Mouse (Mus musculus) heart, embryonic 13.5 days (tissue): Measurements from ENCODE around the gene Ablim2. TPM values are rescaled to one million over a fixed set of nuclear protein-coding genes. Genes with fewer than 3 reads are reported as not detected.

Source experiments
- ATAC-seq: fragments of 200-750 bp; cut with Nextera tagmentation; 2 replicates; pipeline ENCODE4 v1.8.0; 2017; ENCODE audit warnings: moderate TSS enrichment; ENCODE audit not compliant: insufficient number of reproducible peaks, low FRiP score, low TSS enrichment; ENCODE audit errors: extremely low read depth
- H3K27ac ChIP-seq: fragments of 300-500 bp; sonication (generic); replicated peaks from 2 replicates; pipeline ENCODE4 v1.5.1; 2015; ENCODE audit warnings: moderate library complexity, mild to moderate bottlenecking, inconsistent platforms
- H3K27me3 ChIP-seq: fragments of 300-500 bp; sonication (generic); replicated peaks from 2 replicates; pipeline ENCODE4 v1.6.1; 2015; ENCODE audit warnings: mild to moderate bottlenecking, inconsistent platforms
- H3K36me3 ChIP-seq: fragments of 300-500 bp; sonication (generic); 2 replicates; pipeline ENCODE4 v1.6.1; 2015; ENCODE audit warnings: mild to moderate bottlenecking, inconsistent platforms
- H3K4me1 ChIP-seq: fragments of 300-500 bp; sonication (generic); 2 replicates; pipeline ENCODE4 v1.6.1; 2015; ENCODE audit warnings: inconsistent platforms
- H3K4me2 ChIP-seq: fragments of 300-500 bp; sonication (generic); 2 replicates; pipeline ENCODE4 v1.6.1; 2015; ENCODE audit warnings: inconsistent platforms, mild to moderate bottlenecking, moderate library complexity
- H3K4me3 ChIP-seq: fragments of 300-500 bp; sonication (generic); 2 replicates; pipeline ENCODE4 v1.5.1; 2015; ENCODE audit warnings: moderate library complexity, mild to moderate bottlenecking, inconsistent platforms
- H3K9ac ChIP-seq: fragments of 300-500 bp; sonication (generic); 2 replicates; pipeline ENCODE4 v1.6.1; 2015; ENCODE audit warnings: inconsistent platforms, mild to moderate bottlenecking, moderate library complexity
- H3K9me3 ChIP-seq: fragments of 300-500 bp; sonication (generic); 2 replicates; pipeline ENCODE4 v1.6.1; 2016; ENCODE audit warnings: inconsistent platforms
- WGBS: fragments of 180-500 bp; shearing (Covaris S2); methylation state at CpG from one replicate; pipeline ENCODE4 v1.1.7; 2015; ENCODE audit warnings: mixed read lengths; 5-methylcytosine and 5-hydroxymethylcytosine counted together
- polyA plus RNA-seq: library from polyadenylated mRNA; unstranded; fragments of >200 nt; fragmentation: Nextera tagmentation; extraction: Ambion mirVana; gene quantifications from 2 replicates; pipeline ENCODE4 v1.2.1, GENCODE M21; 2015

The Ablim2 gene
- polyA plus RNA-seq, 1 experiment from 2014 or later: 5.1 TPM

DNA sequence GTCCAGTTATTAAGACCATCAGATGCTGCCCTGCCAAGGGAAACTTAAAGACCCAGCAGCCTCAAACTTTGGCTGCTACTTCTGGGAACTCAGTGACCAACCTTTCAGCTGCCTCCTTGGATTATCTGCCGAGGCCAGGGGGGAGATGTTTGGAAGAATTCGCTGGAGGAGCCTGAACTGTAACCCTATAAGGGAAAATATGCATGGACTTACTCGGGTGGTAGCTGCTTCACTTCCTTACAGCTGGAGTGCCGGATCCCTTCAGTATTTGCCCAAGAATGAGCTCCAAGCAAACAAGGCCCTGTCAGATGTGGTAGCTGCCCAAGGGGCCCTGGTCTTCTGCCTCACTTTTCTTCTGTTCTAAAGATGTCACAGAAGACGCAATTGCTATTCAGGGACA, 173.6 kb downstream of the Ablim2 start:
- WGBS: 37% methylated on average over 5 of the region's 5 CpGs
- no peak overlapping the region for H3K4me3 ChIP-seq
- no peaks in the 10 kb centered on the region for H3K9me3 ChIP-seq
- H3K4me2 ChIP-seq: no peak overlapping the region
- H3K27me3 ChIP-seq: no peaks in the 10 kb centered on the region
- H3K4me1 ChIP-seq: peaks cover 80% of the 10 kb centered on the region
- 0 out of 2 replicates have a peak overlapping the region, but pooled peaks have one; percentile 26 for H3K9ac ChIP-seq
- peaks cover 5% of the 10 kb centered on the region for H3K36me3 ChIP-seq
- H3K27ac ChIP-seq: peak overlapping the region; percentile 12
- no peak for ATAC-seq

DNA sequence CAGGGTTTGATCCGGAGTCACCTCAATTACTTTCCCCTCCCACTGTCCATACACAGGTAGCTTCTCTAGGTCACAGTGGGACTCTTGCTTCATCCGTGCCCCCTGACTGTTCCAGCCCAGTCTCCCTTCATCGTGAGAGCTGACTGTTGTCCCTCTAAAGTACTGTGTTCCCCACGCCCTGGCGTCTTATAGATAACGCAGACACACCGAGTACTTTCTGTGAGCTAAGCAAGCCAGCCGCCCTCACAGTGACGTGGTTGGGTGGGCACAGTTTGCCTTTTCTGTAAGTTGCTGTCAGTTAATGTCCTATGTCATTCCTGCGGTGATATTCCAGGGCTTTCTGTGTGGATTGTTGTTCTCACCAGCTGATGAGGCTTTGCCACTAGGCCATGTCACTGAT, 175.4 kb downstream of the Ablim2 start:
- Histone ChIP-seq H3K9ac (peak overlapping the region; percentile 41), H3K27ac (peak overlapping the region; percentile 46), H3K27me3 (no peaks in the 10 kb centered on the region), H3K4me3 (no peak overlapping the region), H3K4me1 (peaks cover 73% of the 10 kb centered on the region), H3K36me3 (peaks cover 15% of the 10 kb centered on the region), H3K9me3 (no peaks in the 10 kb centered on the region), H3K4me2 (no peak overlapping the region)
- ATAC-seq: no peak
- WGBS: 40% methylated on average over 10 of the region's 10 CpGs

Other genes with a start within 250 kb of the Ablim2 start
- gene Cpz, start 232.2 kb upstream of the Ablim2 start, polyA plus RNA-seq: 6.5 and 10.3 TPM in 2 replicates
- gene Trmt44, start 182.8 kb upstream of the Ablim2 start, polyA plus RNA-seq: 3.9 and 4.6 TPM in 2 replicates
- gene Acox3, start 174.8 kb upstream of the Ablim2 start, polyA plus RNA-seq: 8.2 and 8.6 TPM in 2 replicates
- gene Htra3, start 78.1 kb upstream of the Ablim2 start, polyA plus RNA-seq: 6.3 and 7.2 TPM in 2 replicates
- 9.2 and 9.7 TPM in 2 replicates for gene Sh3tc1, start 17.9 kb upstream of the Ablim2 start, polyA plus RNA-seq
- 24.9 and 26.9 TPM in 2 replicates for gene Afap1, start 135.4 kb downstream of the Ablim2 start, polyA plus RNA-seq